Mouse (Mus musculus): ENCODE data around the gene Kcmf1. TPM values are rescaled to one million over a fixed set of nuclear protein-coding genes. Genes with fewer than 3 reads are reported as not detected.

Gene Kcmf1
- polyA plus RNA-seq (2015; fragmentation: Nextera tagmentation; extraction: Ambion mirVana): 38.1 and 42.8 TPM in 2 replicates

- H3K9me3 ChIP-seq: no peaks in the 10 kb centered on the region
- no peaks in the 10 kb centered on the region for H3K27me3 ChIP-seq (replicated peaks)
- peak within 1 kb of the TSS; percentile 61 for H3K4me2 ChIP-seq
- peak; percentile 84 for ATAC-seq (replicated peaks)
- peak within 1 kb of the TSS; percentile 99 for H3K9ac ChIP-seq
- peaks cover 29% of the 10 kb centered on the region for H3K4me1 ChIP-seq
- under 1% methylated on average over 99 of the region's 113 CpGs for WGBS
- H3K4me3 ChIP-seq: peak within 1 kb of the TSS; percentile 93
- peak within 1 kb of the TSS; percentile 97 for H3K27ac ChIP-seq
- H3K36me3 ChIP-seq (replicated peaks): no peaks in the 10 kb centered on the region
Observed at GRCm38 (mm10) chr6:72899781-72900681, at the start of gene Kcmf1. TSS of gene Kcmf1 (minus strand) at chr6:72899979.

GRCm38 (mm10) chr6:72949161-72949756 lies 49.5 kb upstream of the Kcmf1 start:
- no peaks in the 10 kb centered on the region for H3K9me3 ChIP-seq
- H3K27me3 ChIP-seq (replicated peaks): no peaks in the 10 kb centered on the region
- no peak overlapping the region for H3K4me3 ChIP-seq
- H3K27ac ChIP-seq: no peak overlapping the region
- no peak overlapping the region for H3K4me2 ChIP-seq
- no peaks in the 10 kb centered on the region for H3K36me3 ChIP-seq (replicated peaks)
- no peak for ATAC-seq (replicated peaks)
- H3K4me1 ChIP-seq: no peaks in the 10 kb centered on the region
- no peak overlapping the region for H3K9ac ChIP-seq
- WGBS: 89% methylated on average over 9 of the region's 9 CpGs

GRCm38 (mm10) chr6:72948392-72948791 lies 48.6 kb upstream of the Kcmf1 start:
- Histone ChIP-seq H3K4me1 (no peaks in the 10 kb centered on the region), H3K4me2 (no peak overlapping the region), H3K4me3 (no peak overlapping the region), H3K36me3 (replicated peaks) (no peaks in the 10 kb centered on the region), H3K9me3 (no peaks in the 10 kb centered on the region), H3K27ac (no peak overlapping the region), H3K9ac (no peak overlapping the region), H3K27me3 (replicated peaks) (no peaks in the 10 kb centered on the region)
- WGBS: 94% methylated on average over 3 of the region's 3 CpGs
- ATAC-seq (replicated peaks): no peak

GRCm38 (mm10) chr6:72947960-72948359 lies 48.2 kb upstream of the Kcmf1 start:
- WGBS: 44% methylated on average over 6 of the region's 6 CpGs
- H3K9ac ChIP-seq: no peak overlapping the region
- H3K4me1 ChIP-seq: no peaks in the 10 kb centered on the region
- no peak overlapping the region for H3K4me3 ChIP-seq
- ATAC-seq (replicated peaks): no peak
- no peaks in the 10 kb centered on the region for H3K36me3 ChIP-seq (replicated peaks)
- no peaks in the 10 kb centered on the region for H3K9me3 ChIP-seq
- H3K27me3 ChIP-seq (replicated peaks): no peaks in the 10 kb centered on the region
- H3K27ac ChIP-seq: no peak overlapping the region
- H3K4me2 ChIP-seq: no peak overlapping the region

- Histone ChIP-seq H3K9ac (no peak overlapping the region), H3K4me1 (no peaks in the 10 kb centered on the region), H3K4me2 (no peak overlapping the region), H3K36me3 (replicated peaks) (no peaks in the 10 kb centered on the region), H3K27ac (no peak overlapping the region), H3K4me3 (no peak overlapping the region), H3K27me3 (replicated peaks) (no peaks in the 10 kb centered on the region), H3K9me3 (no peaks in the 10 kb centered on the region)
- 8% methylated on average over 3 of the region's 3 CpGs for WGBS
- peak; percentile 71 for ATAC-seq (replicated peaks)
Observed at GRCm38 (mm10) chr6:72940493-72940892, 40.7 kb upstream of the Kcmf1 start.

- 87% methylated on average over 5 of the region's 5 CpGs for WGBS
- no peaks in the 10 kb centered on the region for H3K4me1 ChIP-seq
Observed at GRCm38 (mm10) chr6:72937859-72938258, 38.1 kb upstream of the Kcmf1 start.

GRCm38 (mm10) chr6:72937430-72937829 lies 37.7 kb upstream of the Kcmf1 start:
- H3K9me3 ChIP-seq: no peaks in the 10 kb centered on the region
- 88% methylated on average over 3 of the region's 3 CpGs for WGBS
- no peaks in the 10 kb centered on the region for H3K4me1 ChIP-seq
- no peaks in the 10 kb centered on the region for H3K27me3 ChIP-seq (replicated peaks)
- no peak overlapping the region for H3K4me3 ChIP-seq
- no peak for ATAC-seq (replicated peaks)
- no peak overlapping the region for H3K27ac ChIP-seq
- H3K4me2 ChIP-seq: no peak overlapping the region
- H3K9ac ChIP-seq: no peak overlapping the region
- H3K36me3 ChIP-seq (replicated peaks): no peaks in the 10 kb centered on the region

More at GRCm38 (mm10) chr6:72937859-72938258, 38.1 kb upstream of the Kcmf1 start:
- no peak overlapping the region for H3K4me3 ChIP-seq
- no peaks in the 10 kb centered on the region for H3K9me3 ChIP-seq
- no peak overlapping the region for H3K4me2 ChIP-seq
- H3K27ac ChIP-seq: no peak overlapping the region
- H3K27me3 ChIP-seq (replicated peaks): no peaks in the 10 kb centered on the region
- H3K36me3 ChIP-seq (replicated peaks): no peaks in the 10 kb centered on the region
- ATAC-seq (replicated peaks): no peak
- no peak overlapping the region for H3K9ac ChIP-seq

GRCm38 (mm10) chr6:72932955-72933354 lies 33.2 kb upstream of the Kcmf1 start:
- Histone ChIP-seq H3K4me2 (no peak overlapping the region), H3K27me3 (replicated peaks) (no peaks in the 10 kb centered on the region), H3K9ac (no peak overlapping the region), H3K4me3 (no peak overlapping the region), H3K9me3 (no peaks in the 10 kb centered on the region), H3K4me1 (no peaks in the 10 kb centered on the region), H3K36me3 (replicated peaks) (no peaks in the 10 kb centered on the region), H3K27ac (no peak overlapping the region)
- no peak for ATAC-seq (replicated peaks)
- WGBS: 91% methylated on average over 1 of the region's 1 CpGs

- Histone ChIP-seq H3K9ac (no peak overlapping the region), H3K9me3 (no peaks in the 10 kb centered on the region), H3K4me2 (no peak overlapping the region), H3K4me3 (no peak overlapping the region), H3K36me3 (replicated peaks) (no peaks in the 10 kb centered on the region), H3K27ac (no peak overlapping the region), H3K27me3 (replicated peaks) (no peaks in the 10 kb centered on the region), H3K4me1 (no peaks in the 10 kb centered on the region)
- WGBS: 92% methylated on average over 3 of the region's 3 CpGs
- ATAC-seq (replicated peaks): no peak
Observed at GRCm38 (mm10) chr6:72931533-72931932, 31.8 kb upstream of the Kcmf1 start.

- no peak overlapping the region for H3K27ac ChIP-seq
- WGBS: 82% methylated on average over 4 of the region's 4 CpGs
- no peak for ATAC-seq (replicated peaks)
- H3K36me3 ChIP-seq (replicated peaks): no peaks in the 10 kb centered on the region
- H3K9ac ChIP-seq: no peak overlapping the region
- H3K4me2 ChIP-seq: no peak overlapping the region
- H3K27me3 ChIP-seq (replicated peaks): no peaks in the 10 kb centered on the region
- no peaks in the 10 kb centered on the region for H3K4me1 ChIP-seq
- no peaks in the 10 kb centered on the region for H3K9me3 ChIP-seq
- no peak overlapping the region for H3K4me3 ChIP-seq
Observed at GRCm38 (mm10) chr6:72929795-72930398, 30.1 kb upstream of the Kcmf1 start.

- no peaks in the 10 kb centered on the region for H3K27me3 ChIP-seq (replicated peaks)
- no peak overlapping the region for H3K4me2 ChIP-seq
- H3K9ac ChIP-seq: no peak overlapping the region
- 19% methylated on average over 9 of the region's 9 CpGs for whole genome bisulfite sequencing
- no peak overlapping the region for H3K27ac ChIP-seq
- no peaks in the 10 kb centered on the region for H3K36me3 ChIP-seq (replicated peaks)
- no peak for ATAC-seq (replicated peaks)
- H3K9me3 ChIP-seq: no peaks in the 10 kb centered on the region
- H3K4me1 ChIP-seq: no peaks in the 10 kb centered on the region
- no peak overlapping the region for H3K4me3 ChIP-seq
Observed at GRCm38 (mm10) chr6:72926755-72927482, 27.1 kb upstream of the Kcmf1 start.

GRCm38 (mm10) chr6:72926031-72926430 lies 26.3 kb upstream of the Kcmf1 start:
- Histone ChIP-seq H3K9ac (no peak overlapping the region), H3K9me3 (no peaks in the 10 kb centered on the region), H3K27ac (no peak overlapping the region), H3K4me1 (no peaks in the 10 kb centered on the region), H3K4me2 (no peak overlapping the region), H3K4me3 (no peak overlapping the region), H3K27me3 (replicated peaks) (no peaks in the 10 kb centered on the region), H3K36me3 (replicated peaks) (no peaks in the 10 kb centered on the region)
- 86% methylated on average over 4 of the region's 4 CpGs for WGBS
- ATAC-seq (replicated peaks): no peak
